Mouse (Mus musculus) brown adipose tissue, adult 24 weeks (tissue): ENCODE results near the gene Dnah9. TPM values are rescaled to one million over a fixed set of nuclear protein-coding genes. Genes with fewer than 3 reads are reported as not detected.

Experiments used
- H3K27ac ChIP-seq: fragments of 200-500 bp; replicated peaks from 2 replicates; pipeline ENCODE4 v1.5.1; 2012; ENCODE audit warnings: low read depth, mild to moderate bottlenecking, low read length
- H3K4me1 ChIP-seq: fragments of 200-500 bp; 2 replicates; pipeline ENCODE4 v1.6.1; 2012; ENCODE audit warnings: low read length, mixed read lengths; ENCODE audit not compliant: control insufficient read depth, insufficient read depth, insufficient read length
- H3K4me3 ChIP-seq: fragments of 200-500 bp; 2 replicates; pipeline ENCODE4 v1.5.1; 2012; ENCODE audit warnings: low read depth, mild to moderate bottlenecking, low read length, moderate library complexity; ENCODE audit not compliant: insufficient read depth
- polyA plus RNA-seq: library from polyadenylated mRNA; stranded (reverse); fragments of >200 nt; gene quantifications from 2 replicates; pipeline ENCODE4 v1.2.4, GENCODE M21; 2012; ENCODE audit not compliant: missing spikeins, insufficient read depth, insufficient read length

The Dnah9 gene
- polyA plus RNA-seq, 1 experiment = not detected

- peak within 1 kb of the TSS; percentile 62; the same call in 1 of the 2 replicates for H3K27ac ChIP-seq
- H3K4me3 ChIP-seq = peak within 1 kb of the TSS; percentile 96
- H3K4me1 ChIP-seq = no peaks in the 10 kb centered on the region; the same call in 1 of the 2 replicates
Observed at GRCm38 (mm10) chr11:65788154-65788553, 380.2 kb downstream of the Dnah9 start, which contains the start of gene Map2k4. Gene Map2k4 (minus strand): TSS chr11:65788297.

- no peaks in the 10 kb centered on the region; the same call in 1 of the 2 replicates for H3K4me1 ChIP-seq
- H3K4me3 ChIP-seq = peak overlapping the region; percentile 96
- peak overlapping the region; percentile 62; the same call in 1 of the 2 replicates for H3K27ac ChIP-seq
Observed at GRCm38 (mm10) chr11:65787421-65788151, 380.8 kb downstream of the Dnah9 start.

GRCm38 (mm10) chr11:65786160-65786559 lies 382.2 kb downstream of the Dnah9 start:
- H3K4me3 ChIP-seq = no peak overlapping the region
- no peak overlapping the region for H3K27ac ChIP-seq
- no peaks in the 10 kb centered on the region; the same call in 1 of the 2 replicates for H3K4me1 ChIP-seq

- Histone ChIP-seq H3K4me3 (no peak overlapping the region), H3K4me1 (peaks cover 13% of the 10 kb centered on the region), H3K27ac (no peak overlapping the region)
Observed at GRCm38 (mm10) chr11:65781596-65781995, 386.8 kb downstream of the Dnah9 start.
